Mouse (Mus musculus) erythroblast, adult 5-6 weeks (primary cell): ENCODE results near the gene Ssbp3. TPM values are rescaled to one million over a fixed set of nuclear protein-coding genes. Genes with fewer than 3 reads are reported as not detected.

ENCODE experiments used
- ATAC-seq: replicated peaks from 2 replicates; pipeline ENCODE4 v1.8.0; 2016; ENCODE audit warnings: moderate number of reproducible peaks, mild to moderate bottlenecking, moderate TSS enrichment, inconsistent platforms; ENCODE audit not compliant: poor library complexity, low FRiP score, severe bottlenecking
- total RNA-seq, 2 experiments: library from RNA; stranded (forward) in 1 of 2; stranded (reverse) in 1 of 2; fragments of 150-400 nt in 1 of 2; fragments of 200-764, 138-1000 nt in 1 of 2; gene quantifications; 2 replicates each; pipeline versions ENCODE4 v1.2.3 to v1.2.4; 2015 to 2017; ENCODE audit warnings: low replicate concordance in 2 of 2

The Ssbp3 gene
- total RNA-seq, 2 experiments from 2014 or later, result 49.8 to 55.9 TPM

- no peak for ATAC-seq
These were observed 114.9 kb downstream of the Ssbp3 start for GRCm38 (mm10) chr4:107025369-107025768.

DNA sequence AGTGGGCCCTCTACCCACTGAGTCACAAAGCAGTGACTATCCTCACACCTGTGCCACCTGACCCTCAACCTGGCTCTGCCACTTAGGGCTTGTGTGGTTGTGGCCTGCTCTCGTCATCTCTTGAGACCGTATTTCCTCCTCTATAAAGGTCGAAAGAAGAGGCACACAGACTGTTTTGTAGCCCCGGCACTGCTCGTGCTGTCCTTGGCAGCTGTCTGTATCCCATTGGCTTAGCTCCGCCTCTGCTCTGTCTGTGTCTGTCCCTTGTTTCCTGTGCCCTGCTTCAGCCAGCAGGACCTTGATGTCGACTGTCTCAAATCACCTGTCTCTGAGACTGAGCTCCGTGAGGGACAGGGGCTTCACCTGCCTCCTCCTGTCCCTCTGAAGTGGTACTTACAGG, 116.0 kb downstream of the Ssbp3 start:
- no peak for ATAC-seq

GRCm38 (mm10) chr4:107035689-107036088, 125.2 kb downstream of the Ssbp3 start:
- no peak for ATAC-seq

DNA sequence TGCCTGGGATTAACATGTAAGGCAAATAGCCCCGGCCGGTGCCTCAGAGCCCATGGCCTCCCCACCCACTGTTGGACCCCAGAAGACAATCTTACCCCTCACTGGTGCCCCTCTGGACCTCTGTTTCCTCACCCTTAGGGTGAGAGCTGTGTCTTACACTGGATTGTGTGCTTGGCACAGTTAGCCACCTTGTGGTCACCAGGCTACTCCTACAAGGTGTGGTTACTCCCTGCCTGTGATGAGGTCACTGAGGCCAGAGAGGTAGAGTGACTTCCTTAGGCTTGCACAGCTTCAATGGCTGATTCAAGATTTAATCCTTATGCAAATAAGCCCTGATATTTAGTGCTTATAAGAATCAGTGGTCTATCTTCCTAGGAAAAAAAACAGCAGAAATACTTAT, 126.5 kb downstream of the Ssbp3 start:
- no peak for ATAC-seq

GRCm38 (mm10) chr4:107038303-107038702, 127.8 kb downstream of the Ssbp3 start:
- ATAC-seq, result no peak

GRCm38 (mm10) chr4:107039270-107039669, 128.8 kb downstream of the Ssbp3 start:
- ATAC-seq, result no peak

DNA sequence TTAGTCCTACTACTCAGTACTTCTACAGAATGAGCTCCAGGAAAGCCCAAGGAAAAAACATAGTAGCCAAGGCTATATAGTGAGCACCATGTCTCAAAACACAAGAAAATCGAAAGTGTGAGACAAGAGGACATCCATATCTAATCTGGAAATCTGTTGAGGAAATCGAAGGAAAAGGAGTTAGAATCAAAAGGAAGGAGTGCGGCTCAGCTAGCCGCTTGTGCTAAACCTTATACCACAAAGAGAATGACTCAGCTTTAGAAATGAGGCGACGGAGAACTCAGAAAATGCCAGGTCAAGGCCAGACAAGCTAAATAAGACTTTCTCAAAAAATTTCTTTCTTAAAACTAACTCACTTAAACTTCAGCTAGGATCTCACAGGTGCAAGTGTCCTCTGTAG, 131.8 kb downstream of the Ssbp3 start:
- no peak for ATAC-seq

DNA sequence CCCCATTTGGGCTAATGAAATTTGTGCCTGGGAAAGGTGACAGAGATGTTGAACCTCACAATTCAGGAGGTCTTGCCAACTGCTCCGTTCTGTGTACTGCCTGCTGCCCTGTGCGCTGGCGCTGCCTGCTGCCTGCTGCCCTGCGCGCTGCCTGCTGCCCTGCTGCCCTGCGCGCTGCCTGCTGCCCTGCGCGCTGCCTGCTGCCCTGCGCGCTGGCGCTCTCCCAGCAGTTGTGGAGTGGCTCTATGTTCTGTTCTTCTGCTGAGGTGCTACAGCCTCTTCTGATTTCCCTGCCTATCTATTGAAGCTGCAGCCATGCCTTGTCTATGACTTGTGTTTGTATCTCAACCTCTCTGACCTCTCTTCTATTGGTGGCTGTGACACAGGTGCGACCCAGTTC, 134.7 kb downstream of the Ssbp3 start:
- ATAC-seq, result no peak

DNA sequence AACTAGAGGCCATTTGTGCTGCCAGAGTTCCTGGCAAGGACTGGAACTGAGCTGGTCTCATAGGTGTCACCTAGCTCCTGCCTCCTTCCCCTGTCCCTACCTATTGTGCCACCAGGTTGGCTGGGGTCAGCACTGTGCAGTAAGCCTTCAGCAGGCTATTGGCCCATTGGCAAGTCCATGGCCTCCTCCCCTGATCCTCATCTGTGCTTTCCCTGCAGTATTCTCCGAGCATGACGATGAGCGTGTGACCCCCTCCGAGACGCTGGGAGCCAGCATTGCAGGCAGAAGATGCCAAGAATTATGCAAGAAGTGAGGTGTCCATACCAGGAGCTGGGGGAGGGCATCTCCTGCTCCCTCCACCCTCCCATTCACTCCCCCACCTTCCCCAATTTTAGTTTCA, 137.3 kb downstream of the Ssbp3 start:
- ATAC-seq, result no peak

GRCm38 (mm10) chr4:107048568-107049162, 138.2 kb downstream of the Ssbp3 start:
- no peak for ATAC-seq

GRCm38 (mm10) chr4:107051889-107052288, 141.4 kb downstream of the Ssbp3 start:
- ATAC-seq, result no peak

- no peak for ATAC-seq
These were observed 142.6 kb downstream of the Ssbp3 start for GRCm38 (mm10) chr4:107052962-107053553.

GRCm38 (mm10) chr4:107056088-107056487, 145.6 kb downstream of the Ssbp3 start:
- no peak for ATAC-seq

- ATAC-seq, result no peak
These were observed 147.8 kb downstream of the Ssbp3 start for GRCm38 (mm10) chr4:107058346-107058745.

DNA sequence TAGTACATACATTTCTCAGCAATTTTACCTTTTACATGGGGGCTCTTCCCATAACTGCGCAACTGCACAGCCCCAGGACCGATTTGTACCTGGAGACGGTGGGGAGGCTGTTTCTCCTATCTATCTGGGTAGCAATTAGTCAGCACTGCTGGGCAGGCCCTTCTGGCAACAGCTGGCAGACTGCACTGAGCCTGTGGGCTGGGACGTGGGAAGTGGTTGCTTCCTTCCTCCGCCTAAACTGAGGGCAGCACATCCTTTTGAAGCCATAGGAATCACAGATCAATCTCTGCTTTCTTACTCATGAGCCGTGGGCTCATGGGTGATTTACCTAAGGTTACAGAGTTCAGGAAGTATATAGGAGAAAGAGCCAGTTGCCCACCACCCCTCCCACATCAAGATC, 148.3 kb downstream of the Ssbp3 start:
- ATAC-seq, result no peak

- ATAC-seq, result no peak
These were observed 151.1 kb downstream of the Ssbp3 start for GRCm38 (mm10) chr4:107061560-107061959.

- ATAC-seq, result no peak
These were observed 152.7 kb downstream of the Ssbp3 start for GRCm38 (mm10) chr4:107063214-107063613.

DNA sequence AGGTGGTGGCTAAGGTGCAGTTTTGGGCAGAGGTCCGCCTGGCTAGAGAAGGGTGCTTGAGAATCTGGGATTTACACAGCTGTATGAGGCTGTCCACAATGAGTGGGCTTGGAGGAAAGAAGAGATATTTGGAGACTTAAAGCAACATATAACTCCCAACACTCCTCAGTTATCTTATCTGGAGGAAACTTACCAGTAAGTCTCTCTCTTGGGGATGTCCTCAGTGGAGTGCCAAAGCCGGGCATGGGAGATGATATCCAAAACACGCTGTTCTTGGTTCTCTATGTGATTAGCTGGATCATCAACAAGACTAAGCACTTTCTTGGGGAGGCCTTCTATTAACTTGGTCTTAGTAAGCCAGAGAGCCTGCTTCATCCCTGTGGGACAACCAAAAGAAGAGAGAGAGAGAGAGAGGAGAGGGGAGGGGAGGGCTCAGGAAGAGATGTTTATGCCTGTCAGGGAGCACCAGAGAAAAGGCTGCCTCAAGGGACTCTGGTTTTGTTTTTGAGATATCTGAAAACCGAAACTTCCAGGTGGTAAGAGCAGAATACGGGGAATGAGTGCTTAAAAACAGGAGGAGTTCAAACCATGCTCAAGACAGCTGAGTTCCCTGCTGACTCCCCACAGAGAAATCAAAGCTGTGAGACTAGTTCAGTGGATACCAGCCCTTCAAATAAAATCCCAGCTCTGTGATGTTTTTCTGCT, 154.0 kb downstream of the Ssbp3 start:
- ATAC-seq, result no peak

DNA sequence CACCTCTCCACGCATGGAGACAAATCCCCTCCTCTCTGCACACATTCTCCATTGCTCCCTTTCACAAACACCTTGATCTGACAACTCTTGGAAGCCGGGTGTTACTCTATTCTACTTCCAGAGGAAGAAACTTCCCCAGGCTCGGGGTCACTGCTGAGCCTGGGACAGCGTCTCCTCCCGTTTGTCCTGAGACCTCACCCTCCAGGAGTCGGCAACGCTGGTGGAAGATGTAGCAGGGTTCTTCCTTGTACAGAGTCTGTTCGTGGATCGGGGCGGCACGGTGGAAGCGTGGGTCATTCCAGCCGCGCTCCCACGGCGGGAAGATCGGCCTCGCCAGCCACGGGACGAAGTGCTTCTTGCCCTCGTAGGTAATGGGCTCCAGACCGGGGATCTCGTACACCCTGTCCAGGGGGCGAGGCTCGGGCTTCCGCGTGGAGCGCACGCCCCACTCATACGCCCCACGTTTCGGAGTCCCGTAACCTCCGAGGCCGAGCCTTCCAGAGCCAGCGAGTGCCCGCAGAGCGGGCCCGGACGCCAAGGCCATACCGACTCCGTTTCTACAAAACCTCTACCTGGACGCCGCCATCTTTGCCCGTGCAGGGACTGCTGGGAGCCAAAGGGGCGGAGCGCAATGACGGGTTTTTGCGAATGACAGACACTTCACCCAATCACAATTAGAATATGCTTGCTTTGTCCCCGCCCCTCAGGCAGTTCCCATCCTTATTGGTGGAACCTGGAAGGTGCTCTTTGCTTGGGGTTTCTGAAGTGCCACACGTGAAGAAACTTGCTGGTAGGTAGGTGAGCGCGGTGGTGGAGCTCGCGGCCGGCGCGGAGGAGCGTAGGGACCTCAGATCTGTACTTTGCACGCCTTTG, 156.0 kb downstream of the Ssbp3 start, which contains the start of the genes Mrpl37 and Cyb5rl:
Gene Mrpl37 (minus strand): TSS at position 617 of the 873 bp plus-strand sequence.
Gene Cyb5rl (plus strand): TSS at position 737 of the 873 bp plus-strand sequence.
- ATAC-seq, result peak; percentile 99

DNA sequence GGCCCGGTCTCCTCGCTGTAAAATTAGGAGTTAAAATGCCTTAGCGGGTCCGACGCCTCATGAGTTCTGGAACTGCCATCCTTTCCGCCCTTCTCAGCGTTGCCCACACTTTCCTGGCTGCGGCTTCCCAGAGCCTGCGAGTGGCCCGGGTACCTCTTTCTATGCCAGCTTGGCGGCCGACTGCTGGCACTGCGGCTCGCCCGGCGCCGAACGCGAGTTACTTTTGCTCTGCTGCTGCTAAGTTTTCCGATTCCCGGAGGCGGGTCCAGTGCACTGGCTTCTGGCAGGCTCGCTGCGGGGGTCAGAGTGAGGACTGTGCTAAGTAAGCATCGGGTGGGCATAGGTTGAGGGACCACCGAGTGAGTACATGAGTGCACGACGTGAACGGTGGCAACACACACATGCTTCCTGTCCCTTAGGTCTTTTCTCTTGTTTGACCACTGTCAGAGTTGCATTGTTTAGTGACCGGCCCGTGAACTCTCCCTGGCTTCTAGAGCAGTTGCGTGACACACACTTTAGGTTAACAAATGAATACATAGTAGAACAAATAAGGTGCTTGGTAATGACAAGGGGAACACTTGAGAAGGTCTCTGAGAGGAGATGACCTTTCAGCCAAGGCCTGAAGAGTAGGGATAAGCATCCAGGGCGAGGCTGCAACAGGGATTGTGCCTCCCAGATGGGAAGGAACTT, 156.8 kb downstream of the Ssbp3 start:
- peak; percentile 25 for ATAC-seq
